Mouse (Mus musculus) common myeloid progenitor, adult 5-6 weeks (primary cell): ENCODE results near the gene Lypd1. TPM values are rescaled to one million over a fixed set of nuclear protein-coding genes. Genes with fewer than 3 reads are reported as not detected.

ENCODE experiments used
- ATAC-seq: replicated peaks from 2 replicates; pipeline ENCODE4 v1.8.0; 2016; ENCODE audit warnings: low read depth, mild to moderate bottlenecking, moderate TSS enrichment, inconsistent platforms; ENCODE audit not compliant: poor library complexity, severe bottlenecking
- total RNA-seq: library from RNA; stranded (forward); fragments of 200-1000, 187-1606 nt; gene quantifications from 2 replicates; pipeline ENCODE4 v1.2.3, GENCODE M21; 2017

Lypd1 gene
- not detected in 2 replicates for total RNA-seq

GRCm38 (mm10) chr1:125912601-125913600 is at the start of gene Lypd1:
Gene Lypd1 (minus strand): TSS chr1:125913101.
- no peak for ATAC-seq

- no peak for ATAC-seq
These were observed 38.1 kb upstream of the Lypd1 start for GRCm38 (mm10) chr1:125951026-125951425.

GRCm38 (mm10) chr1:125949076-125949475 is 36.2 kb upstream of the Lypd1 start:
- no peak for ATAC-seq

GRCm38 (mm10) chr1:125945136-125945535 is 32.2 kb upstream of the Lypd1 start:
- ATAC-seq = no peak

GRCm38 (mm10) chr1:125943305-125943704 is 30.4 kb upstream of the Lypd1 start:
- ATAC-seq = no peak

- ATAC-seq = no peak
These were observed 12.6 kb upstream of the Lypd1 start for GRCm38 (mm10) chr1:125925486-125925885.

GRCm38 (mm10) chr1:125923062-125923461 is 10.2 kb upstream of the Lypd1 start:
- no peak for ATAC-seq

GRCm38 (mm10) chr1:125920696-125921095 is 7.8 kb upstream of the Lypd1 start:
- ATAC-seq = no peak

GRCm38 (mm10) chr1:125911901-125912445 is 928 bp downstream of the Lypd1 start:
- ATAC-seq = 0 out of 2 replicates have a peak, but pooled peaks have one; percentile 8

GRCm38 (mm10) chr1:125911337-125911900 is 1.5 kb downstream of the Lypd1 start:
- no peak for ATAC-seq

GRCm38 (mm10) chr1:125910871-125911265 is 2.0 kb downstream of the Lypd1 start:
- ATAC-seq = no peak

- no peak for ATAC-seq
These were observed 2.6 kb downstream of the Lypd1 start for GRCm38 (mm10) chr1:125910211-125910870.

- no peak for ATAC-seq
These were observed 19.7 kb downstream of the Lypd1 start for GRCm38 (mm10) chr1:125893158-125893557.

GRCm38 (mm10) chr1:125870056-125870455 is 42.8 kb downstream of the Lypd1 start:
- no peak for ATAC-seq

- ATAC-seq = no peak
These were observed 54.3 kb downstream of the Lypd1 start for GRCm38 (mm10) chr1:125858631-125859030.

GRCm38 (mm10) chr1:125854646-125855045 is 58.3 kb downstream of the Lypd1 start:
- no peak for ATAC-seq

GRCm38 (mm10) chr1:125839746-125840392 is 73.0 kb downstream of the Lypd1 start:
- ATAC-seq = no peak

GRCm38 (mm10) chr1:125837507-125837906 is 75.4 kb downstream of the Lypd1 start:
- no peak for ATAC-seq

GRCm38 (mm10) chr1:125823611-125824010 is 89.3 kb downstream of the Lypd1 start:
- no peak for ATAC-seq

GRCm38 (mm10) chr1:125821101-125821500 is 91.8 kb downstream of the Lypd1 start:
- no peak for ATAC-seq
